Mouse (Mus musculus) cerebellum, adult 18-20 months (tissue): Measurements from ENCODE around the gene Olfr273.
"Not testable (repeated sequence)": the region's sequence is repeated elsewhere in the genome, so short reads cannot be mapped to it uniquely, and the experiment has no call there.

Source experiments
- DNase-seq, 2 experiments: peaks; one replicate each; pipeline ENCODE4 v3.0.0; 2021

Olfr273 gene

GRCm38 (mm10) chr4:52859136-52859535 lies at the start of gene Olfr273:
Gene Olfr273 (minus strand): TSS chr4:52859236.
- DNase-seq: no peak

GRCm38 (mm10) chr4:52864156-52864555 lies 5.1 kb upstream of the Olfr273 start:
- DNase-seq: no peak

GRCm38 (mm10) chr4:52849672-52850071 lies 9.4 kb downstream of the Olfr273 start:
- no peak for DNase-seq

- DNase-seq: peak; percentile 15 to 18
Observed at GRCm38 (mm10) chr4:52849039-52849635, 9.9 kb downstream of the Olfr273 start.

GRCm38 (mm10) chr4:52845411-52845810 lies 13.6 kb downstream of the Olfr273 start:
- DNase-seq: not testable (repeated sequence)

- DNase-seq: no peak
Observed at GRCm38 (mm10) chr4:52821375-52821774, 37.7 kb downstream of the Olfr273 start.

GRCm38 (mm10) chr4:52814304-52814703 lies 44.7 kb downstream of the Olfr273 start, which contains the start of gene Olfr275:
Gene Olfr275 (plus strand): TSS chr4:52814604.
- DNase-seq: no peak

- no peak for DNase-seq
Observed at GRCm38 (mm10) chr4:52811871-52812270, 47.2 kb downstream of the Olfr273 start.
